Mouse (Mus musculus) heart, postnatal 36 days (tissue): ENCODE measurements around the gene Tspear. TPM values are rescaled to one million over a fixed set of nuclear protein-coding genes. Genes with fewer than 3 reads are reported as not detected.

Experiments
- DNase-seq, 2 experiments: peaks; one replicate each; pipeline ENCODE4 v3.0.0; 2021 to 2022
- intact Hi-C: fragments of 180-260 bp; cut with DNase I; formaldehyde crosslinking; loops from one replicate; pipeline ENCODE4 v1.15.1; 2025
- total RNA-seq, 2 experiments: library from RNA; stranded (reverse); gene quantifications; 2 replicates each; pipeline ENCODE4 v1.2.3; 2021

Gene Tspear
- total RNA-seq, 2 experiments from 2014 or later = not detected

- no peak for DNase-seq
These were observed 175.3 kb downstream of the Tspear start, which contains the start of gene Gm3285 for GRCm38 (mm10) chr10:77861675-77862074. Gene Gm3285 (plus strand): TSS chr10:77861975.

GRCm38 (mm10) chr10:77864067-77864761 lies 177.8 kb downstream of the Tspear start:
- no peak for DNase-seq
- intact Hi-C loops = no loop called here

More at GRCm38 (mm10) chr10:77861675-77862074, 175.3 kb downstream of the Tspear start, which contains the start of gene Gm3285:
- intact Hi-C loops = no loop called here

DNA sequence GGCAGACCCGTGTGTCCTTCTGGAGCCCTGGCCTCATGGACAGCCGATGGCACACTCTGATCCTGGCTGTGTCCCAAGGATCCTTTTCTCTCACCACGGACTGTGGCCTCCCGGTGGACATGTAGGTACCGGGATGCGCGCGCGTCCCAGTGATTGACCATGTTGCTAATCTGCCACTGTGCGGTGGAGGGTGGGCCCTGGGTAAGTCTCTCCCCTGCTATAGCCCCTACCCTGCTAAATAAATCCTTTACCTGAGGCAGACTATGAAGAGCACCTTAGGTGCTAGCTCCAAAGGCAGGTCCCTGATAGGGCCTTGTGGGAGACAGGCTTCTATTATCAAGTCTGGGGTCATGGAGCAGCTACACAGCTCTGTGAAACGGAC lies 178.4 kb downstream of the Tspear start:
- intact Hi-C loops = no loop called here
- no peak for DNase-seq

- intact Hi-C loops = no loop called here
These were observed 181.2 kb downstream of the Tspear start for GRCm38 (mm10) chr10:77867546-77867945.

DNA sequence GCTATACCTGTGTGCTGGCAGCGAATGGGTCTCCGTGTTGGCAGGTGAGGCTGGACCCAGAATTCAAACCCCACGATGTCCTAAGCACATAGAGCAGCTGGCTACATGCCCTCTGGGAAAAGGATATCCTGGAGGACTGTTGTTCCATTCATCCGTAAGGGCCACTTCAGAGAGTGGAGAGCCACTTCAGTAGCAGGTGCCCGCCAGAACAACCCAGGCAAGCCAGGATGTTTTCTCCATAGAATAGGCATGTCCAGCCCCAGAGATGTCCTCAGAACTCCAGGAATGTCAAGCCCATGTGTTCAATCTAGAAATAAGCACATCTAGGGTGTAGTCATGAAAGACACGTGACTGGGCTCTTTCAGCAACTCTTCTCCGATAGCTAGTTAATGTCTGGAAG lies 183.3 kb downstream of the Tspear start:
- intact Hi-C loops = no loop called here

More at GRCm38 (mm10) chr10:77867546-77867945, 181.2 kb downstream of the Tspear start:
- no peak for DNase-seq

GRCm38 (mm10) chr10:77878985-77879384 lies 192.6 kb downstream of the Tspear start:
- DNase-seq = peak in 1 of 2 experiments; percentile 30
- intact Hi-C loops = loop anchor here (2.0 to 5.0 kb wide), 4 partner anchors 150 to 362 kb away; partner anchors contain the start of genes Fam207a and Gm10024

More for the DNA sequence above, 183.3 kb downstream of the Tspear start:
- no peak for DNase-seq

- intact Hi-C loops = no loop called here
- DNase-seq = no peak
These were observed 193.9 kb downstream of the Tspear start for GRCm38 (mm10) chr10:77880305-77880704.

DNA sequence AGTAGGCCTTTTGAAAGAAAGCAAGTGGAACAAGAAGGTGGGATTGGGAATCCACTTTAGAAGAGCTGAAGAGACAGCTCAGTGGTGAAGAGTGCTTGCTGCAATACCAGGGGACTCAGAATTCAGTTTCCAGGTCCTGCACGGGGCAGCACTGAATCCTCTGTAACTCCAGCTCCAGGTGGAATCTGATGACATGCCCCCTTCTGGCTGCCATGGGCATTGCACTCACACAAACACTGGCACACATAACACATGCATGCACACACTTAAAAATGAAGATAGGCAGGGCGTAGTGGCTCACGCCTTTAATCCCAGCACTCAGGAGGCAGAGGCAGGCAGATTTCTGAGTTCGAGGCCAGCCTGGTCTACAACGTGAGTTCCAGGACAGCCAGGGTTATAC lies 196.2 kb downstream of the Tspear start:
- intact Hi-C loops = no loop called here
- no peak for DNase-seq

DNA sequence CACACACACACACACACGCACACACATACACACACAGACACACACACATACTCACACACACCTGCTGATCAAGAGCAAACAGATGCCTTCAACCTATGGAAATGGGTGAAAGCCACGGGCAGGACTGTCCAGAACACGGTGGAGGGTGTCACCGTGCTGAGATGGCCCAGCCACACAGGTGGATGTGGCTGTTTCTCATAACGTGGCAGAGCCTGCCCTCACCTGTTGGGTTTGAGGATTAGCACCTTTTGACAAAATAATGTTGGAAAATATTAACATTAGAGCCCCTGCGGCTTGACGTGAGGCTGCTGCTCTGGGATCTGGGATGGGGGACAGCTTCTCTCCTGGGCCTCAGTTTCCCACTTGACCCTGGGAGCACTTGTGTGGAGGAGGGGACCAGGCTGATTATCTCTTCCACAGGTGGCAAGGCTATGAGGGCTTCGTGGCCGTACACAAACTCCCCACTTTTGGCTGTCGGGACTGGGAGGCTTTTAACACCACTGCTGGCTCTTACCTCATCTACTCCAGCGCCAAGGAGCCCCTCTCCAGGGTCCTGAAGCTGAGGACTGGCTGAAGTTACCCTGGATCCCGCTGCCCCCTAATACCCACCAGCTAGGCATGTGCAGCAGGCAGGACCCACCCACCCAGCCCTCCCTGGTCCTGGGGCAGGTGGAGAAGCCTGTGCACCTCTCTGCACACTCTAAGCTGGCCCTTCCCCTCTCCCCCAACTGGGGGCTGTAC lies 199.8 kb downstream of the Tspear start:
- intact Hi-C loops = no loop called here
- DNase-seq = no peak

DNA sequence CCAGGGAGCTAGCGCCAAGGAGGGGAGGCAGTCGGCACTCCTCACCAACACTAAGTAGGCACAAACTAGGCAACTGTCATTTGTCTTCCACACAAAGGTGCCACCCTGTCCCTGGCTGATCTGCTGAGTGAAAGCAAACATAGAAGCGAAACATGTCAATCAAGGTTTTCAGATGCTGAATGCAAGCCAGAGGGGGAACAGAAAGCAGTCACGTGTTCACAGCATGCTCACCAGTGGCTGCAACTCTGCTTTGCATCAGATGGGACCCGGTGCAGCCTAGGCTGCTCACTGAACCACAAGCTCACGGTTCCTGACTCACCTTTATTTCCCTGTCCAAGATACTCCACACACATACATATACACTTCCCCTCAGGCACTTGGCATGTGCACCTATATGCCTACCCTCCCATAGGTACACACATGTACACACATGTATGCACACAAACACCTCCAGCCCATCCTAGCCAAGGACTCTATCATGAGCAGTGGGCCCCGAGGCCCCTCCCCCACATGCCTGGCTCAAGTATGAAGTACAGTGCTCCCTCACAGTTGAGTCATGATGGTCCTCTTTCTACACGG lies 204.7 kb downstream of the Tspear start:
- DNase-seq = no peak
- intact Hi-C loops = no loop called here

DNA sequence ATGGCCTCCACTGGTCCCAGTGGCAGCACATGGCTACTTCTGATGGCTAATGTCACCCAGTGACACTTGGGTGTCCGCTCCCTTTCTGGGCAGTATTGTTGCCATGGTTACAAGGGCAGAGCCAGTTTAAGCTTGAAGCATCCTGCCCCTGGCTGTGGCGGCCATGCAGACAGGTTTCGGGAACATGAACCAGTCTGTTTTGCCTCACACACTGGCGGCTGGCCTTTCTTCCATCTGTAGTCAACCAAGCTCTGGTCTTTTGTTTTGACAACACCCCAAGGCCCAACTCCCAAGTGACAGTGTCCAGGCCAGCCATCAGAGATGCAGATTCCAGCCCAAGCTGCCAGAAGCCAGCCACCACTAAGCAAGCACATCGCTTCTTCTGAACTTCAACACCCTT lies 209.2 kb downstream of the Tspear start:
- DNase-seq = peak in 1 of 2 experiments; percentile 17
- intact Hi-C loops = no loop called here

- intact Hi-C loops = no loop called here
- DNase-seq = no peak
These were observed 213.8 kb downstream of the Tspear start for GRCm38 (mm10) chr10:77900126-77900525.

GRCm38 (mm10) chr10:77900903-77901818 lies 214.8 kb downstream of the Tspear start:
- intact Hi-C loops = no loop called here
- DNase-seq = no peak

GRCm38 (mm10) chr10:77901871-77902210 lies 215.5 kb downstream of the Tspear start:
- intact Hi-C loops = no loop called here
- DNase-seq = no peak

- intact Hi-C loops = no loop called here
- peak; percentile 25 to 43 for DNase-seq
These were observed 216.0 kb downstream of the Tspear start, which contains the start of gene Lrrc3 for GRCm38 (mm10) chr10:77902211-77902893. Gene Lrrc3 (minus strand): TSS chr10:77902536.

DNA sequence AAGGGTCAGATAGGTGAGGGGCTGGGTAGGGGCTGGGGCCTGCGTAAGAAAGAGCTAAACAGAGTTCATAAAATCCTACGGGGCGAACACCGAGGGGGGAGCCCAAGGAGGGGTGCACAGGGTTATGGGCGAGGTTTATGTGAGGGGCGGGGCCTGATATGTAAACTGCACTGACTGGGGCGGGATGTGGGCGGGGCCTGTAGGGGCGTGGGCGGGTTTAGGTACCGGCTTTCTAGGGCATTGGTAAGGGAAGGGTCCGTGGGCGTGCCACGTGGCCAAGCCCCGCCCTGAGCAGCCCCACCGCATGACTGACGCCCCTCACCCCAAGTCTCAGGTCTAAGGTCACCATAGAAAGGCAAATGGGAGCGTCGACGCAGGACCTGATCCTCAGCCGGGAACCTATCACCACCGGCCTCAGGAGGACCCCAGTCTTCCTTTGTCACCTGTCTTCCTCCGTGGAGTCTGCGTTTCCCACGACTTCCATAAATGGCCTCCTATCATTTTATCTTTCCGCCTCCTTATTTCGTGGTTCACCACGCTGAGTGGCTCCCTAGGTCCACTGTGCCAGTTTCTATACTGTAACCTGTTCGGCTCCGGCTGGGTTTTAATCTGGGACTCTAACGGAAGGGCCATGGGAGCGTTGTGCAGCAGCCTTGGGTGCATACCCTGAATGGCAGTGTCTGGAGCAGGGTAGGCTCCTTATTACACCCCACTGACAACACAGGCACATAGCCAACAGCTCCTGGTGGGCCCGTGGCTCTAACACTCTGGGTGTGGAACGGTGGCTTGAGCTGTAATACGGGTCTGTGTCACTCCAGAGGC lies 216.7 kb downstream of the Tspear start:
- DNase-seq = no peak
- intact Hi-C loops = no loop called here

GRCm38 (mm10) chr10:77912605-77913004 lies 226.2 kb downstream of the Tspear start:
- intact Hi-C loops = no loop called here
- DNase-seq = peak; percentile 74 to 75

DNA sequence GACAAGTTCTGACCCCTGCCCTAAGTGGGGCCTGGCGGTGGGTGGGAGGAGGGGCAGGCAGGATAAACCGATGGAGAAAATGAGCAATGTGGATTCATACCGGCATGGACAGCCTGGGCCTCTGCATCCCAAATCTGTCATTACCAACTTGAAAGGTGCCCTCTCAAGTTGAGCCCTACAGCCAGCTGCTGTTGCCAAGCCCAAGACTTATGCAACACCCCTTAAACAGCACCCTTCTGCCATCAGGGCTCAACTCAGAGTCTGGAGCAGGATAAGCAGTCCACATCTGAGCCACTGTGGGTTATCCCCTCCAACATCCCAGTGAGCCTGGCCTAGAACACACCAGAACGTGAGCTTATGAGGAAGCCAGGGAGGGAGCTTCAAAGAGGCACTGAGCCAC lies 226.9 kb downstream of the Tspear start:
- intact Hi-C loops = no loop called here
- DNase-seq = peak in 1 of 2 experiments; percentile 14
